Mouse (Mus musculus): Measurements from ENCODE around the gene Fbxl2. TPM values are rescaled to one million over a fixed set of nuclear protein-coding genes. Genes with fewer than 3 reads are reported as not detected.

The Fbxl2 gene
- polyA plus RNA-seq, 1 experiment: 4.9 TPM

DNA sequence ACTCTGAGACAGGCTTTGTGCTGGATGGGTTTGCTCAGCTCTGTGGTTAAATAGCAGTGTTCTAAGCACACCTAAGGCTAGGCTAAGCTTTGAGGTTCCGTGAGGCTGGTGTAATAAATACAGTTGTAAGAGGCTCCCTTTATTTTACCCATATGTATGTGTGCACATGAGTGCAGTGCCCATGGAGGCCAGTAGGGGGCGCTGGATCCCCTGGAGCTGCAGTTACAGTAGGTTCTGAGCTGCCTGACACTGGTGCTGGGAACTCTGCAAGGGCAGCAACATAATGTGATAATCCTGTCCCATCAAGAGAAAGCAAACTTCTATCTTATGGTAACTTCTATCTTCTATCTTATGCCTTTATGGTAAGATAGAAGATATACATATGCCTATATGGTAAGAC is 47.7 kb downstream of the Fbxl2 start:
- no peak overlapping the region for H3K4me3 ChIP-seq (ENCODE audit: insufficient read depth, low read length)
- no peaks in the 10 kb centered on the region for H3K4me1 ChIP-seq (ENCODE audit: control insufficient read depth, insufficient read depth, low read length)
- H3K27ac ChIP-seq (ENCODE audit: insufficient read depth, low read length): no peak overlapping the region
- TF ChIP-seq CTCF (IDR thresholded peaks at IDR 0.05; ENCODE audit: borderline replicate concordance, insufficient read depth, low read length): 0 out of 2 replicates have a peak, but pooled peaks have one; percentile 17
- no peak for TF ChIP-seq POLR2A (IDR thresholded peaks at IDR 0.05; ENCODE audit: low read depth, low read length)

DNA sequence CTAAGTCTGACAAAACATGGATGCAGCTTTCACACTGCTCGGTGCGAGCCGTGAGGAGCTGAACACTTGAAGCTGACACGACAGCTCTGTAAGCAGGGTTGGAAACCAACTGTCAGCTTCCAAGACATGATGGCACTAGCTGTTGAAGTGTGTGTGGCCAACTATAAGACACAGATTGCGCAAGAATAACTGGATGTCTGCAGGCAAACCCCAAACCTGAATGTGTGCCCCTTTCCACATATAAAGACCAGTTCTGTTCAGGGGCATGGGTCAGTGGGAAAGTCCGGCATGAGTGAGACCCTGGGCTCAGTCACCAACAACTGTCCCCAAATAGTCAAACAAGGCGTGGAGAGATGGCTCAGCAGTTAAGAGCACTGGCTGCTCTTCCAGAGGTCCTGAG is 53.2 kb downstream of the Fbxl2 start:
- H3K27ac ChIP-seq (ENCODE audit: insufficient read depth, low read length): no peak overlapping the region
- H3K4me3 ChIP-seq (ENCODE audit: insufficient read depth, low read length): no peak overlapping the region
- H3K4me1 ChIP-seq (ENCODE audit: control insufficient read depth, insufficient read depth, low read length): no peaks in the 10 kb centered on the region
- TF ChIP-seq POLR2A (IDR thresholded peaks at IDR 0.05; ENCODE audit: low read depth, low read length) (no peak), CTCF (IDR thresholded peaks at IDR 0.05; ENCODE audit: borderline replicate concordance, insufficient read depth, low read length) (no peak)

DNA sequence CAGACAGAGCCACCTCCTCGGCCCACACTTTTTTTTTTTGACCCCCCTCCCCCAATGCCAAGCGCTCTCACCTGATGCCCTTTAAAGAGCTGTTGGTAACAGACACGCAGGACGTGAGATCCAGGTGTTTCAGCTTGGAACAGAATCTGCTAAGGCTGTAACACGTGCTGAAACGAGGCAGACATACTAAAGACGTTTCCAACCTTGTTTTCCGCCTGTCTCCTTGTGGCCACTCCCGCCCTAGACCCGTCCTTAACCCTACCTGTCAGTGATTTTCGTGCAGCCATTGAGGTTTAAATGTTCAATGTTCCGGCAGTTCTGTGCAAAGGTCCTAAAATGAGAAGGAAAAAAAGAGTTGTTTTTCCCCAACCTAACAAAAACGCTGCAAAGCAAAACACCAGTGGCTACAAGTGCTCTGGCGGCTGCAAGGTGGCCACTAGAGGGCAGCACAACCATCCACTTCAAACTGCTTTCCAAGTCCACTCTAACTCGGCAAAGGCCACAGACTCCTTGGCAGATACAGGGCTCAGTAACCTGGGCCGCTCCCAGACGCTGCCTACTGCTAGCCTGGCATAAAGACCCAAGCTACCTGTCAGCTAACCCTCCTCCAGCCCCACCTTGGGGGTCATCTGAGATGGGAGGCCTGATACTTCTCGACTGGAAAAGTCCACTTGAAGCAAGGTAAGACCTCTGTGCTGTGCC is 55.3 kb downstream of the Fbxl2 start:
- Histone ChIP-seq H3K4me3 (ENCODE audit: insufficient read depth, low read length) (no peak overlapping the region), H3K4me1 (ENCODE audit: control insufficient read depth, insufficient read depth, low read length) (no peaks in the 10 kb centered on the region), H3K27ac (ENCODE audit: insufficient read depth, low read length) (no peak overlapping the region)
- peak; percentile 74 for TF ChIP-seq CTCF (IDR thresholded peaks at IDR 0.05; ENCODE audit: borderline replicate concordance, insufficient read depth, low read length)
- no peak for TF ChIP-seq POLR2A (IDR thresholded peaks at IDR 0.05; ENCODE audit: low read depth, low read length)

DNA sequence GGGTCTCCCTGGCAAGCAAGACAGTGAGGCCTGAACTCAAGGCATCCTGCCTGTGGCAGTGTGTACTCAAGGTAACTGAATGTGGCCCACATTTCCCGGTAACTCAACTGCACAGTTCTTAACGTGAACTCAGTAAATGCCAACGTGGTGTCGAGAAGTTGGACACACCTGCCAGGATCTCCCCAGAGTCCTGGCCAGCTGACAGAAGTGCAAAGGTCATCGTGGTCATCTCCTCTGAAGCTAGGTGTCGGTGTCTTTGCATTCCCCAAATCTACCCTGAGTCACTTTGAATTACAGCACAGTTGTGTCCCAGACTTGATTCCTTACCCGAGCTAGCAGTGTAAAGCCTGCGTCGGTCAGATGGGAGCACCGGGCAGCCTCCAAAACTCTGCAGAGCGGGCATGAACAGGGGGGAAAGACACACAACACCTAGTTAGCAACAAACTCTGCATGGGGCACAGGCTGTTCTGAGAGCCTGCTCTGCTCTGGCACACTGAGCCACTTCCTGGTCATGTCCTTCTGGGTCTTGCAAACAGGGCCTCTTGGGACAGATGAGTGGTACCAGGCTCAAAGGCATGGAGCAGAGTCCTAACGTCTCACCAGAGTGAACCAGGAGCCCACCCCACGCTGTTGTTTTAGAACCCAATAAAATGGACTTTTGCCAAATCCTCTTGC is 60.9 kb downstream of the Fbxl2 start:
- no peak for TF ChIP-seq CTCF (IDR thresholded peaks at IDR 0.05; ENCODE audit: borderline replicate concordance, insufficient read depth, low read length)
- no peak for TF ChIP-seq POLR2A (IDR thresholded peaks at IDR 0.05; ENCODE audit: low read depth, low read length)
- no peak overlapping the region for H3K27ac ChIP-seq (ENCODE audit: insufficient read depth, low read length)
- no peak overlapping the region for H3K4me3 ChIP-seq (ENCODE audit: insufficient read depth, low read length)
- no peaks in the 10 kb centered on the region for H3K4me1 ChIP-seq (ENCODE audit: control insufficient read depth, insufficient read depth, low read length)

DNA sequence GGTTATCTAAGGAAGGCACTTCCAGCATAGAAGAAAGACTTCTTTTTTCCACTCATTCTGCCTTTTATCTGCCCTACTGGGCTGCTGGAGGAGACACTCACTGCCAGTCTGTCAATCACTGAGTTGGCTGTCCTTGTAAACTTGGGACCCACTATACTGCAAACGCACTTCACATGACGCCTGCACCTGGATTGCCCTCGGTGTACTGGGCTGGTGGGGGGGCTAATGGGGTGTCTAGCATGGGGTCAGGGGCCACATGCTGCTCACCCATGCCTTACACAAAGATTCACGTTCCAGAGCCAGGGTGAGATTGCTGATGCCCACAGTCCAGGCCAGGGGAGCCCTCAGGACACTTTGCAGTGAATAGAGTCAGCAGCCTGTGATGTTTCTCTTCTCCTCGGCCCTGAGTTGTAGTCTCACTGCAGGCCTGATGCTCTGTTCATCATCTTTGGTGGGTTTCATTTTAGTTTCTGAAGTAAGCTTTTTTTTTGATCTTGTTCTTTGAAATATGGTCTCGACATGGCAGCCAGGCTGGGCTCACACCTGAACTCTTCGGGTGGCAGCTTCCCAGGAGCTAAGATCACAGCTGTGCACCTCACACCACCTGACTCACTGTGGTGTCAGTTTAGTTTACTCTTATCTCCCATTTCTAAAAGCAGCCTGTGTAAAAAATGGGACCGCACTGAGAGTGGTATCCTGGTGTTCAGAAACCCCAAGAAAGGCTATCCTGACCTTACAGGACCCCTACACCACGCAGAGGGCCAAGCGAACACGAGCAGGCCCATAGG is 62.9 kb downstream of the Fbxl2 start:
- no peaks in the 10 kb centered on the region for H3K4me1 ChIP-seq (ENCODE audit: control insufficient read depth, insufficient read depth, low read length)
- TF ChIP-seq CTCF (IDR thresholded peaks at IDR 0.05; ENCODE audit: borderline replicate concordance, insufficient read depth, low read length): no peak
- TF ChIP-seq POLR2A (IDR thresholded peaks at IDR 0.05; ENCODE audit: low read depth, low read length): no peak

DNA sequence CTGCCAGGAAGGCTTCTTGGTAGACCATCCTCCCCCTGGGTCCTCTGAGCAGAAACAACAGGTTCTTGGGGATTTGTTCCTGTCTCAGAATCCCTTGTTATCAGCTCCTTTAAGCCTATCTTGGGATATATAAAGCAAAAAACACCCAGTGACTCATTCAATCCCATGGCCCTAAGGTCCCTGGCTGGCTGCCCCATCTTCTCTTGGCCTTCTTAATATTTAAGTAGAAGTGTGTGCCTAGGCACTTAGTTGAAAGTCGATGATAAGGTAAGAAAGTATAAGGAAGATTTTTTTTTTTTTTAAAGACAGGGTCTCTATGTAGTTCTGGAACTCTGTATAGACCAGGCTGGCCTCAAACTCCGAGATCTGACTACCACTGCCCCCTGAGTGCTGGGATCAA is 63.5 kb downstream of the Fbxl2 start:
- no peak overlapping the region for H3K27ac ChIP-seq (ENCODE audit: insufficient read depth, low read length)
- H3K4me3 ChIP-seq (ENCODE audit: insufficient read depth, low read length): no peak overlapping the region
- H3K4me1 ChIP-seq (ENCODE audit: control insufficient read depth, insufficient read depth, low read length): no peaks in the 10 kb centered on the region
- TF ChIP-seq CTCF (IDR thresholded peaks at IDR 0.05; ENCODE audit: borderline replicate concordance, insufficient read depth, low read length): no peak
- no peak for TF ChIP-seq POLR2A (IDR thresholded peaks at IDR 0.05; ENCODE audit: low read depth, low read length)

More for the DNA sequence above, 62.9 kb downstream of the Fbxl2 start:
- Histone ChIP-seq H3K27ac (ENCODE audit: insufficient read depth, low read length) (no peak overlapping the region), H3K4me3 (ENCODE audit: insufficient read depth, low read length) (no peak overlapping the region)

DNA sequence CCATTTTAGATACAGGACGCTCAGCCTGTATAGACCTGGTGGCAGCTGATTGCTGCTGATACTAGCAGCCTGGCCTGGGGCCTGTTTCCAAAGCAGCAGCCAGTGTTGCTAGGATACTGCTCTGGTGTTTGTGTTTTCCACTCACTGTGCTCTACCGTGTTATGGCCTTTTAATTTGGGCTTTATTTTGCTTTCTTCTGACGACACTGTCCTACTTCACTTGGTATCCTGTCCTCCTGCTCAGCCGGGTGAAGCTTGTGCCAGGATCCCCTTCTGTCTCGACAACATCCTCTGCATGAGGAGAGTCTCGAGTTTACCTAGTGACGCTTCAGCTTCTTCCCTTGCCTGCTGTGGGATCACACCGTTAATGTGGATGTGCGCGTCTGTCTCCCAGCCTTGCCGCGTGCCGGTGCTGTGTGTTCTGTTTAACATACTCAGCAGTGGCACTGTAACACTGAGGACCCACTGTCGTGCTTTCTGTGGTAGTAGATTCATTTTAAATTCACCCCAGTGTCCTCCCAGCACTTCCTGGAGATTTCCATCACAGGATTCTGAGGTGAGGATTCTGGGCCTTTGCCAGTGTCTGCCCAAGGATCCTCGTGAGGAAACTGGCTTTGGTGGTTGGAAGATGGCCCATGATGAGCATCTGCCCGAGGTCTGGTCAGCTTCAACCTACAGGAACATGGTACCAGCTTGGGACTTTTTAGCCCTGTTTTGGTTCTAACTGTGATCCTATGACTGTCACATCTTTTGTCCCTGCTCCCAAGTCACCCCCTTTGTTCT is 64.7 kb downstream of the Fbxl2 start:
- H3K4me1 ChIP-seq (ENCODE audit: control insufficient read depth, insufficient read depth, low read length): peaks cover 2% of the 10 kb centered on the region; the same call in 1 of the 2 replicates
- no peak for TF ChIP-seq POLR2A (IDR thresholded peaks at IDR 0.05; ENCODE audit: low read depth, low read length)
- TF ChIP-seq CTCF (IDR thresholded peaks at IDR 0.05; ENCODE audit: borderline replicate concordance, insufficient read depth, low read length): no peak
- H3K27ac ChIP-seq (ENCODE audit: insufficient read depth, low read length): no peak overlapping the region
- no peak overlapping the region for H3K4me3 ChIP-seq (ENCODE audit: insufficient read depth, low read length)

DNA sequence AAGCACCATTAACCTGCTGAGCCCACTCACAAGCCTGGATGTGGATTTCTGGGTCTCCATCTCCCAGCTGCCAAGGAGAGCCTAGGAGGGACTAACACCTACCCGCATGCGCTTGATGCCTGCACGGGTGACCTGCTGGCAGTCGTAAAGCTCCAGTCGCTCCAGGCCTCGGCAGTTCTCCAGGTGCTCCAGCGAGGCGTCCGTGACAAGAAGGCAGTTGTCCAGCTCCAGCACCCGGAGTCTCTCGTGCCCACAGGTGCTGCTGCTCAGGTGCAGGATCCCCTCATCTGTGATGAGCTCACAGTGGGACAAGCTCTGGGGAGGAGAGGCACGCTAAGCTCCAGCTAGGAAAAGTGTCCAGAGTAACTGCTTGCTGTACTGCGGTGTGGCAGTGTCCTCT is 66.6 kb downstream of the Fbxl2 start:
- no peak for TF ChIP-seq CTCF (IDR thresholded peaks at IDR 0.05; ENCODE audit: borderline replicate concordance, insufficient read depth, low read length)
- TF ChIP-seq POLR2A (IDR thresholded peaks at IDR 0.05; ENCODE audit: low read depth, low read length): no peak
- Histone ChIP-seq H3K27ac (ENCODE audit: insufficient read depth, low read length) (no peak overlapping the region), H3K4me1 (ENCODE audit: control insufficient read depth, insufficient read depth, low read length) (peaks cover 2% of the 10 kb centered on the region; the same call in 1 of the 2 replicates), H3K4me3 (ENCODE audit: insufficient read depth, low read length) (no peak overlapping the region)

DNA sequence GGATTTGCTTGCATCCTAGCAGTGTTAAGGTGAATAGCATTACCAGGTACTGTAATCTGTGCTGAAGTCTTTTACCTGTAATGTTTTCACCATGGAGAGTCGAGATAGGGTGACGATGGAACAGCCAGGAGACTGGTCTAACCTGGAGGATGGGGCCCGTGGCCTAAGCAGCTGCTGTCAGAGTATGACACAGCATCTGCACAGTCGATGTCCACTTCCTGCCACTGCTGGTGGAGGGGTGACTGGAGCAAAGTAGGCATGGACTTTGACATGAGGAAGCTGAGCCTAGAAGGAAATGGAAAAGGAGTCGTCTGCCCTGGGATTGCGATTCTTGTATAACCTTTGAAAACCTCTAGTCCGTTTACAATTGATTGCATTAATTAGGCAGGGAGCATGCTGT is 67.3 kb downstream of the Fbxl2 start:
- TF ChIP-seq POLR2A (IDR thresholded peaks at IDR 0.05; ENCODE audit: low read depth, low read length): no peak
- H3K27ac ChIP-seq (ENCODE audit: insufficient read depth, low read length): no peak overlapping the region
- no peak overlapping the region for H3K4me3 ChIP-seq (ENCODE audit: insufficient read depth, low read length)
- peaks cover 2% of the 10 kb centered on the region; the same call in 1 of the 2 replicates for H3K4me1 ChIP-seq (ENCODE audit: control insufficient read depth, insufficient read depth, low read length)

Measured in embryonic fibroblast, embryonic 13.5 days (primary cell).